Mouse (Mus musculus) c-Kit-negative CD71-positive TER-119-positive erythroid progenitor cells, embryonic 14.5 days (primary cell): Measurements from ENCODE around the gene Ralgapb.

Experiments used
- DNase-seq: peaks from one replicate; pipeline ENCODE4 v3.0.0-alpha.2; 2013; ENCODE audit warnings: low read depth, low spot score

Ralgapb gene

DNA sequence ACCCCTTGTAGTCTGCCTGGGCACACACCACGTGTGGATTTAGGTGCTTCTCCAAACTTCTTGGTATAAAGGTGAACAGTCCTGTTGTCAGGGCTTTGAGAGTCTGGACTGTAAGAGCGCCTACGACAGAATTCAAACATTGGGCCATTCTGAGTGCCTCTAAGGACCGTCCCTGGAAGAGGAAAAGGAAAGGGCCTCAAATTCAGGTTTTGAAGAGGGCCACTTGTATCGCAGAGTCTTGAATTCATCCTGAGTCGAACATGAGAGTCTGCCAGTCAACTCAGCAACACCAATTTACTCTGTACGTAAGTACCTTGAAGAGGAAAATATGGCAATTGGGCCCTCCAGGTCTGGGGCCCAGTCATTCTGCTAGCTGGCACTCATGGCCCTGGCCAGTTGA is 6.7 kb upstream of the Ralgapb start:
- no peak for DNase-seq

DNA sequence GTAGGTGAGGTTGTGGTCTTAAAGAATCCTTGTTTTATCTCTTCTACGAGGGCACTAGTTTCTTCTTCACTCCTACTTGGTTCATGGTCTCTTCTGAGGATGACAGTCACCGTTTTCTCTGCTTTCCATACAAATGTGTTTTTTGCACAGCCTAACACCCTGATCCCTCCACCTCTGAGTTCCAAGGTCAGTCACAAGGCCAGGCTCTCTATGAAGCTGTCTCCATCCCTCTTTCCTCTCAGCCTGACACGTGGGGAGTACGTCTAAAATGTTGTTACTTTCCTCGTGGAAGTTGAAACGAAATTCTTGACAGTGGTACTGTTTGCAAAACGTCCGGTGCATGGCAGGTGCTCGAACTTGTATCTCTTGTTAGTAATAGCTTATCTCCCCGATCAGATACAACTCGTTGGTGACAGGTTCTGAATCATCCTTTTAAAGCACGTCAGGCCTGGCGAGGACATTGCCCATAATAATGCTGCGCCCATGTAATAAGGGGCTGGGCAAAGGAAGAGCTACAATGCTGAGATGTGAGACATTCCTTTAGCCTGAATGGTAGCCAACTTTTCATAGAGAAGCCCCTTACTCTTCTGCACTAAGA is 552 bp upstream of the Ralgapb start:
- DNase-seq: no peak

DNA sequence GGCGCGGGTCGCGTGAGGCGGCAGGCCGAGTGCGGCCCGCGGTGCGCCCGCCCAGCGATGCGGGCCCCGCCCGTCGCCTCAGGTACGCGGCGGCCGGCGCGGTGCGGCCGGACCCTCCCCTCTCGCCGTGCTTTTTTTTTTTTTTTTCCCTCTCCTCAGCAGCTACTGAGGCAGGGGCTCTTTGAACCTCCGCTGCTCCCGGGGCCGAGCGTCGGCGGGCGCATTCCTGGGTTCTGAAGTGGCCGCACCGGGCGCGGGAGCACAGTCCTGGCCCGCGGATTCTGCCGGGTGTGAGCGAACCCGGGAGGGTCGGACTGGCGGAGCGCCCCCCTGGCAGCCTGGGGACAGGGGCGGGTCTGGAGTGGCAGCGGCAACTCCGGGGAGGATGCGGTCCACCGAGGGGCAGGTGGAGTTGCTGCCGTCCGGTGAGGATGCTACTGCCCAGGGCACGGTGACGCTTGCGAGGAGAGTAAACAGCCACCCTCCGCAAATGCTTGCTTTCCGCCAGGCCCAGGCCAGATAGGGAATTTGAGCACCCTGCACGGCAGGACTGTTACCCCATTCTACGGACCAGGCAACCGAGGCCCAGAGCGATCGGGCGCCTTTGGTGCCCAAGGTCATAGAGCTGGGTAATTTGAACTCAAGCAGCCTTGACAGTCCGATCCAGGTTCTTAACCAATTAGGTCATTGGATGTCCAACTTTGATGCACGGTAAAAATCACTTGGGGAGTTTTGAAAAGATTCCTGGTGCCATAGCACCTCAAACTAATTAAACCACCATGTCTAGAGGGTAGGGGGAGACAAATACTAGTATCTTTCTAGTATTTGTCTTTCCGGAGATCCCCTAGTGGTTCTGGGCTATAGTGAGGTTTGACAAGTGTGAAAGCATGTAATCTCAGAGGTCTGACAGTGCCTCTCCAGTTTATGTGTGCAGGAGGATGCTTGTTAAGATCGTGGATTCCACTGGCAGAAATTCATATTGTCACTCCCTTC is 670 bp downstream of the Ralgapb start:
- peak; percentile 28 for DNase-seq

DNA sequence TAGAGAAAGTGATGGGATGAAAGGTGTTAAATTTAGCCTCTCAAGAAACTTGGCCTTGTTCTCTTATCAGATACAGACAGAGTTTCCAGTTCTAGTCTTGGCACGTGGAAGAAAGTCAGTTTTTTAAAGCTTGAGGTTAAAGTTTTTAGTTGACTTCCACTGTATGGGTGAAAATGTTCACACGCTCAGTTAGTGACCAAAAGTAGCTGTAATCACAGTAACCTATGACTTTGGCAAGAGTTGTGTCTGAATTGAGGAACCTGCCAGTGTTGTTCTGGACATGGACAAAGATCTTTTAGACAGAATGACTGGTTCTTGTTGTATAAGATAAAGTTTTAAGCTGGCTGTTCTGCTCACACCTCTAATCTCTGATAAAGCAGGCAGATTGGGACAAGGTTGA is 3.6 kb downstream of the Ralgapb start:
- no peak for DNase-seq

DNA sequence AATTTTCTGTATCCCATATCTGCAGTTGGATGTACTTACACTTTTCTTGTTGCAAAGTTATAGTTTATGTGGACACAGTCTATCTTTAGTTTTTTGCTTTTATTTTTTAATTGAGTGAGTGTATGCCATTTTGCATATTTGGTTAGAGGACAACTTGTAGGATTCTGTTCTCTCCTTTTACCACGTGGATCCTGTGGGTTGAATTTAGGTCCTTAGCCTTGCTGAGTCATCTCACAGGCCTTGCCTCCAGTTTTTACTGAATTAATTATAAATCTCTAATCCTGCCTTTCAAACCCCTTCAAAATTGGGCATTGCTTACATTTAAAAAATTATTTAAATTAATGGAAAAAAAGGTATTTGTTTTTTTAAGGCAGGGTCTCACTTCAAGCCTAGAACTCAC is 6.2 kb downstream of the Ralgapb start:
- DNase-seq: no peak

DNA sequence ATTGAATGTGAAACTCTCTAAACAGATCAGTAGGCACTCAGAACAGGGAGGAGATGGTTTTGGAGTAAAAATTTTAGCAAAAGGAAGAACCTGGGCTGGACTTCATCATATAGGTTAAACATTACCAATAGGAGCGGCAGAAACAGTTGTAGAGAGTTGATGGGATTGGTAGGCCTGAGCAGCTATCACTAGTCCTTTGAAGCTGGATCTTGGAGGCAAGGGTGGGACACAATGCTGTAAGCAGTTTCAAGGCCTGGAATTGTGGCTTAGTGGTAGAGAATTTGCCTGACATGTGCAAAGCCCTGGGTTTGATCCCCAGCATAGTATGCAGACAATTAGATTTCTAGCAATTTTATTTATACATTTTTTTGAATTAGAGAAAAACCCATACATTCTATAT is 9.0 kb downstream of the Ralgapb start:
- DNase-seq: no peak

DNA sequence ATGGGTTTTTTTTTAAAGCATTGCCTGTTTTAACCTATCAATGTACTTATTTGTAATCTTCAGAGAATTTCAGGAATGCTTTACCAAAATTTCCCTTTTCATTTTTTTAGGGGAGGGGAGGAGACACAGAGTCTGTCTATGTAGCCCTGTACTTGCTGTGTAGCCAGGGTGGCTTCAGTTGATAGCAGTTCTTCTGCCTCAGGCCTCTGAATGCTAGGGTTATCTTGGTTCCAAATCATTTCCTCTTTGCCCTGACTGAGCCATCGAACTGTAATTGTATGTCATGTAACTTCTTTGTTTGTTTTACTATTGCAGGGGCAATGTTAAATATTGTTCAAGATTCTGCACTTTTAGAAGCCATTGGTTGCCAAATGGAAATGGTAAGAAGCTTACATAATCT is 36.2 kb downstream of the Ralgapb start:
- no peak for DNase-seq

DNA sequence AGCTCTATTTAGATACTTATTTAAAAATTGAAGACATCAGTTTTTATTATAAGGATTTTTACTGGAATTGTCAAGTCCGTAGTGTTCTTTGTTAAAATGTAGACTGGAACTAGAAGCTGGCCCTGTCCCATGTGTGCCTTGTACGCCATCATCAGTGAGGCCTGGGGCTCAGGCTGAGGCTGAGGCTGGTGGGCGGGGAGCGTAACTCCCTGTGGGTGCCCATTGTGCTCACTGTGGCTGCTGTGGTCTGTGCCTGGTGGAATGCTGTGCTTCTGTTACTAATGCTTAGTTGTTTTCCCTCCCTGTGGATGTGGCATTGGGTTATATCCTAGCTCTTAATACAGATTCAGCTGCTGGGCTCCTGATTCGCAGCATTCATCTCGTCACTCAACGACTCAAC is 40.2 kb downstream of the Ralgapb start:
- no peak for DNase-seq

DNA sequence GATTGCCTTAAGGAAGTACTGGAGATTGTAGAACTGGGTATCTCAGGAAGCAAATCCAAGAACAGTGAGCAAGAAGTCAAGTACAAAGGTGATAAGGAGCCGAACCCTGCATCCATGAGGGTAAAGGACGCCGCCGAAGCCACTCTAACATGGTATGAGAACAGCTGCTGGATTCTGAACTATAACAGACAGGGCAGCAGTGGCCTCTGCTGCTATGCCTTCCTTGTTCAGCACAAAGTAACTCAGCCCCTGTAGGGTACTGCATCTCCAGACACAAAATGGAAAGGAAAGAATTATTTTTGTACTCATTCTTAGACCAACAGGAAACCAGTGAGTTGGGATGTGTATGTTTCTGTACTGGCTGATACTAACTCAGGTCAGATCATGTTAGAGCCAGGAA is 46.8 kb downstream of the Ralgapb start:
- DNase-seq: no peak

DNA sequence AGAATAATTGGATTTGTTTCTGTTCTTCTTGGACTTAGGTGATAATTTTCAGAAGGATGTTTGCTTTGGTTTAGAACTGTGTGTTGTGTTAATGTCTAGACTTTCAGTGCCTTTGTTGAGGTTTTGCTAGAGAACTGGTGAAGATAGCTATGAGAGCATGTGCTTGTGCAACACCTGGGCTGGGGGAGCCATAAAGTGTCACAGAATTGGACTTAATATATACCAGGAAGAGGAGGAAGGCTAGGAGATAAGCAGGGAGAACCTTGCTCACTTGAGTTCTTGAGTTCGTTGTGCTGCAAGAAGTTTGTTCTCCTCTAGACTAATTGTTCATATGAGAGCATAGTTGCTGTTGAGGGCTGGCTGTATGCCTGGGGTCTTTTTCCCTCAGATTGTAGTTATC is 48.0 kb downstream of the Ralgapb start:
- DNase-seq: no peak

DNA sequence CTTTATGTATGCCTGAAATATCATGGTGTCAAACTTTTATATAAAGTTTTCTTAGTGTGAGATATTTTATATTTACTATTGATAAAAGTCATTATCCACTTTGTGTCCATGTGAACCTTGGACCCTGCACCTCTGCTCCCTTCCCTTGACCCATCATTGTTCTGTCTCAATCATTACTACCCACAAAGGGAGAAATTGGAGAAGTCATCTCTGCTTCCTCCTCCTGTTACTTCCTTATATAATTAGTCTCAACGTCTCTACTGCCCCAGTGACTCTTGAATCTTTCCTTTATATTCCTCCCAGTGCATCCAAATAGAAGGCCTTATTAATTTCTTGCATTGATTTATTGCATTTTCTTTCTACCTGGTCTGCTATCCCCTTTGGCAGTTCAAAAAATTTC is 52.8 kb downstream of the Ralgapb start:
- DNase-seq: no peak

DNA sequence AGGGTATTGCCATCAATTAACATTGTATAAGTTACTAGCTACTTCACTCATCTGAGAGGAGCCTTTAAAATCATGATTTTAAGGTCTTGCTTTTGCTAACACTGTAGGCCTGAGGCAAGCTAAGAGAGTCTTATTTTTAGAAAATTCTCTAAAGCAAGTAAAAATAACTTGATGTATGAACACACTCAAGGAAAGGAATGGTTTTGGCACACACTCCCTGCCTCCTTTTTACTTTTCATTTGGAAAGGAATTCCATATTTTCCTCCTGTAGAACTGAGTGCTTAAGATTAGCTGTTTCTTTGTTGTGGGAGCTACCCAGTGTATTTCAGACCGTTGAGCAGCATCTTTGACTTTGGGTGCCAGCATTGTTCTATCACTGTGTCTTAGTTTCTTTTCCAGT is 64.5 kb downstream of the Ralgapb start:
- DNase-seq: no peak

DNA sequence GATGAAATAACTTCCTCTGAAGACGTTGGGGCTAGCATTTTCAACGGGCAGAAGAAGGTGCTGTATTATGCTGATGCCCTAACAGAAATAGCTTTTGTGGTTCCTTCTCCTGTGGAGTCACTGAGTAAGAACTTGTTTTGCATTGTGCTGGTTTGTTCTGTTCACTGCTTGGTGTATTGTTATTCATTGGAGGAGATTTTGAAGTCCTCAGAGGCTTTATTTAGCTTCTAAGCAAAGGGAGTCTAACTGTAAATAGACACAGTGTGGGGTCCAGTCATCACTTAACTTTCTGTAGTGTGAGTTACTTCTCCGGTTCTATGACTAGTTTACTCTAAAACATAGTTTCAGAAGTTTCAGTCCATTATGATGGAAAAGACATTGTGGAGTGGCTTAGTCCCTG is 68.0 kb downstream of the Ralgapb start:
- DNase-seq: no peak

DNA sequence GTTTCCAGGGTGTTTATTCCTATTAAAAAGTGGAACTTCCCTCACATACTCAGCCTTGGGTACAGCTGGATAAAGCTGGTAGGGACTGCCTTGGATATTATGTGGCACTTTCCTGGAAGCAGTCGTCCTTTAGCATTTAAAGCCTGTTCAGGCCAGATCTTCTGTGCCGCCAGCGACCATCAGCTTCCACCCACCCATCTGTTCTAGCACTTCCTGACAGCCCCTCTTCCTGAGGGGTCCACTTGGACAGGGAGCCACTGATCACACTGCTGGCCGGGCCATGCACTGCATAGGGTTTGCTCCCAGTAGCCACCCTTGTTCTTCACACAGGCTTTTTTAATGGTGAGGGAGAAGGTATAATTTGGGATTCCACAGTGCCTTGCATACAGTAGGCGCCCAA is 88.8 kb downstream of the Ralgapb start:
- DNase-seq: no peak

DNA sequence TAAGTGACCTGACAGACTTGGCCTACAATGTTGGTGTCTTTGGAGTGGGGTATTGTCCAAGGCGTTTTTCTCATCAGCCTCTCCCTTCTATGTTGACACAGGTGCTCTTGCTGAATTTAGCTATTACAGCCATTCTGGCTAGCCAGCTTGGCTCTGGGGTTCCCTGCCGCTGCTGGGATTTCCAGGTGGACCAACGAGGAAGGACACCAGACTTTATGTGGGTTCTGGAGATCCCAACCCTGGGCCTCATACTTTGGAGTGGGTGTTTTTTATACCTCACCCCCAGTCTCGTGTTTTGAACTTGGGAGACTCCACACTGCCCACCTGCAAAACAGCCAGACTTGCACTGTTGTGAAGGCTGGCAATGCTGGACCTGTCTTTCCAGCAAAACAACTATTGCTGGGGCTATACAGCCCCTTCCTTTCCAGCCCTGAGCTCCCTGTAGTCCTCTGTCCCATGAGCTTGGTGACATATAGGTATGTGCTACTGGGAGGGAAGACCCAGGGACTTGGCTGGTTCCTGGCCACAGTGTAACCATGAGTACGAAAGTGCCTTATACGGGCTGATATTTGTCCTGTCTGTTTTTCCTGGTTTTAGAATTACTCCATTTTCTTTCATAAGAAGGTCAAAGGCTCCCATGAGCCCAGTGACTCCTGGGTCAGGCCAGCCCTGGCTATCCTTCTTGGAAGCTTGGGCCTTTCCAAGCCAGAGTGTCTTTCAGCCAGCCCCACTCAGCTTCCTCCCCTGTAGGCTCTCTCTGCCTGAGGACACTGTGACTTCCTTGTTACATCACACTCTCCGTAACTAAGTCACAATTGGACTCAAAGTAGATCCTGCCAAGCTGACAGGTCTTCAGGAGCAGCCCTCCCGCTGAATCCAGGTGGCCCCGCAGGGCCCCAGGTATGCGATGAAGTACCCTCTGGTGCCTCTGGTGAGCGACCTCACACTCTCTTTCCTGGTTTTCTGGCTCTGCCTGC is 92.5 kb downstream of the Ralgapb start, which contains the start of gene Adig:
Adig (plus strand) TSS at position 777 of the 977 bp plus-strand sequence.
- no peak for DNase-seq

DNA sequence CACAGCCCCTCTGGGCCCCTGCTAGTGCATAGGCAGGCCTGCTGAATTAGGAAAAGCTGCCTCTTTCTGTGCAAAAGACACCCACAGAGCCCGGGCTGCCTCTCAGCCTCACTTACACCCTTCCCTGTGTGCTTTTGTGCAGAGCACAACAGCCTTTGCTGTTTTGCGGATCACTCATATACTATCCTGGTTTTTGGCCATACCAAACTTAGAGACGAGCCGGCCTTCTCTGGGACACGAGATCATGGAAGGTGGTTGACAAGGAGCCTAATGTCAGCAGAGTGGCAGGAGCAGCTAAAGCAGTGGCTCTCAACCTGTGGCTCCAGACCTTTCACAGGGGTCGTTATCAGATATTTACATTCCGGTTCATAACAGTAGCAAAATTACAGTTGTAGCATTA is 93.6 kb downstream of the Ralgapb start:
- no peak for DNase-seq

DNA sequence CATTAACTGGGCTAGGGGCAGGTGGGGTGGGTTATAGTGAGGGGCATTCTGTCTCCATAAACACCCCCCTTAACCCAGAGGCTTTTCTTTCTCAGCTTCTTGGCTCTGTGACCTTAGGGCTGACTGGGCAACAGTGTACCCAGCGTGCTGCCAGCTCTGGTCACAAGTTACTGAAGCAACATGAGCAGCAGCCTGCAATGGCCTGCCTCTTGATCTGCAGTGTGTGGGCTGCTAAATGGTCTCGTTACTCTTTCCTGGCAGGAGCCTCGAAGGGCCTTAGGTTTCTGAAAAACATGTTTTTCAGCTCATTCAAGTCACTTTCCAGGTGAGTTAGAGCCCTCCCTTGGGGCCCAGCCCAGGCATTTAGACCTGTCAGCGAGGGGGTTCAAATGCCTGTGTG is 94.0 kb downstream of the Ralgapb start:
- no peak for DNase-seq

DNA sequence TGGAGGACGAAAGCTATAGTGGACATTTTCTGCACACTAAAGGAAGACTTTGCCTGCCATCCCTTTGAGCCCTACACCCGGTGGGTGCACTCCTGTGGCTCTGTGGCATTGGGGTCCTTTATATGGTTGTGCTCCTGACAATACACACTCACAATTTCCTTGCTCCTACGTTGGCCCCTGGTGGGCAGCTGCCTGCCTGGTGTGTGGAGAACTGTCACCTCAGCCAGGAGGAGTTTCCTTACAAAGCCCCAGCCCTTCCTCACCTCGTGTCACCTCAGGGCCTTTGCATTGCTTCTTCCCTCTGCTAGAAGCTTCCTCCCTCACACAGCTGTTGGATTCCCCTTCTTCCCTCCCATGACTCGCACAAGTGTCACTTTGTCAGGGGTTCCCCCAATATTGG is 96.8 kb downstream of the Ralgapb start:
- DNase-seq: no peak

DNA sequence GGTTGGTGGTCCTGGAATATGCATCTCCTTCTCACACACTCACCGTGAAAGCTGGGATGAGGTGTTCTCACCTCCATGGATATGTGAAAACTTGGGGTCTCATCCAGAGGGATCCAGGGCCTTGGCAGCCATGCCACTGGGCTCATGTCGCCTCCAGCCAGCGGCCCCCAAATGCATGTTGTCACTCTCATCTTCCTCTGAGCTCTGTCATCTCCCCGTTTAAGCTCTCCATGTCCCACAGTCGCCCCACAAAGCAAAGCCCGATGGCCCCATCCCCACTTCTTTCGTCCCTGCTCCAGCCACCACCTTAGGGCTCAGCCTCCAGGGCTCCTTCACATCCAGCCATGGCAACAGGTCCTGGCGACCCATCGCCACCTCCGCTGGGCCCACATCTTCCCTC is 97.4 kb downstream of the Ralgapb start:
- DNase-seq: no peak

DNA sequence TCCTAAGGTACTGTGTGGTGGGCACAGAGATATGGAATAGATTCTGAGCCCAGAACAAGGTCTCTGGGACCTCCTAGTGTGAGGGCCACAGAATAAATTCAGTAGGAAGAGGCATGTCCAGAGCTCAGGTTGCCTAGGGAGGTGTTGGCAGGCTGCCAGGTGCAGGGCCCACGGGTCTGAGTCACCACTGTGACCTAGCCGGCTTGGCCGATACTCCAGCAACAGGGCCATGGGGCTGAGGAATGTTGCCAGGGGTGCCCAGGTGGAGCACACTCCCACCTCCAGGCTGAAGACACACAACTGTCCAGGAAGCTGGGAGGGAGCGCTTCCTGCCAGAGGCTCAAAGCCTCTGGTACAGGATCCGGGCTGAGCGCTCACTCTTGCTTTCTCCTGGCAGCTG is 101.0 kb downstream of the Ralgapb start:
- DNase-seq: no peak

DNA sequence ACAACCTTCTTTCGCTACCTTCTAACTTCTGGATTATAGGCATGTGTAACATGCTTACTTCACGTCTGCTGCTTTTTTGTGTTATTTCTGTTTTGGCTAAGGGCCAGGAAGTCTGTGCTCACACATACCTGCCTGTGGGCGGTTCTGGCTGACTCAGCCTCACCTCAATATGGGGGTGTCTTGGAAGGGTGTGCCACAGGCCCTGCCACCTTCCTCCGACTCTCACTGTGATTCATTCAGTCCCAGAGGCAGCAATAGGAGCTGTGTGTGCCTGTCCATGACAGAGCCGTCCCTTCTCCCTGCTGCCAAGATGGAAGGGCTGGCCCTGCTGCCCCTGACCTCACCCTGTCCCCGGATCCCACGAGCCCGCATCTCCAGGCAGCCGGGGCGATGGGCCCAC is 102.9 kb downstream of the Ralgapb start, which contains the start of gene Arhgap40:
Arhgap40 (plus strand) TSS at position 269 of the 400 bp plus-strand sequence.
- DNase-seq: no peak

DNA sequence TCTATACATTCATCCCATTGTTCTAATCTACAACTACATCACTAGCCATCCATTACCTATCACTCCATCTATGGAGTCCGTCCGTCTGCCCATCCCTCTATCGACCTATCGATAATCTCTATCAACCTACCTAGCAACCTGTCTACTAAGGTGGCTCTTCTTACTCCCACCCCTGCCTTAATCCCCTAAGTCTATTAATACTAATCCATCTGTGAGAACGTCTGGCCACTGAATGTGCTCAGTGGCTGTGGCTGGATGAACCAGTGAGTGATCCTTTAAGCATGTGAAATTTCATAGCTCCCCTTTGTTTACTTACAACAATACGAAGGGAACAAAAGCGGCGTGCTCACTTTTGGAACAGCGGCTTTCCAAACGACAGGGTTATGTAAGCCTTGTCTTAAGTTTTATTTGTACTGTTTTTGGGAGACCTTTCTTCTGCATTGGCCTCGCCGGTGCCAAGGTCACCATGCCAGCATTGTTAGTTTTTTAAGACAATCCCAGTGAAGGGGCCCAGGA is 104.2 kb downstream of the Ralgapb start:
- no peak for DNase-seq
